Mouse (Mus musculus) liver, postnatal 0 days (tissue): Measurements from ENCODE around the gene Otx1.

ENCODE experiments used
- CTCF ChIP-seq: sonication (generic); IDR thresholded peaks from 2 replicates; pipeline ENCODE4 v1.5.1; 2016; ENCODE audit warnings: antibody characterized with exemption, low read depth
- EP300 ChIP-seq: IDR thresholded peaks from 2 replicates; pipeline ENCODE4 v1.6.1; 2016; ENCODE audit warnings: antibody characterized with exemption, low read depth, mild to moderate bottlenecking

DNA sequence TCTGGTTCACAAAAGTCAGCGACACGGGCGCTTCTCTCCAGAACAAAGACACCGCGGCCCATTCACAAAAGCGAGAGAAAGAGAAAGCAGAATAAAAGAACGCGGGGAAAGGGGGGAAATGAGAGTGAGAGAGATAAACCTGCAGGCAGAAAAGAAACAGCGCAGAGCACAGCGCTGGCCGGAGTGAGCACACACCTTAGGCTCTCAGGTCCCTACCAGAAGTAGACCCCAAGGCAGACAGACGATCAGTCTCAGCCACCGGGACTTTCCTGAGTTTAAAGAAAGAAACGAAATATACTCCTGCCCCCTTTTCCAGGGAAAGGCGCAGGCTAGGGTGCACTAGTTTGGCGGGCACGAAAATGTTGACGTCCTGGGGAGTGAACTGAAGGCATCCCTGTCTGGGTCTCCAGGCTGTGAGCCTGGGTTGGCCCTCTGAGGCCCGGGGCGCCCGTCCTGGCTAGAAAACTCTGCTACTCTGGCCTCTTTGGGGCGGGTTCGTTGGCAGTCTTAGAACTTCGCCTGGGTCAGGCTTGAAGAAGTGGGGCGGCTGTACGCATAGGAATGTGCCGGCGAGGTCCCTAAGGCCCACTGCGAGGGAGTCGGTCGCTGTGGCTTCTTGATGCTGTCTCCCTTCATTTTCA, 764 bp upstream of the Otx1 start:
- TF ChIP-seq EP300 = no peak
- TF ChIP-seq CTCF = no peak
